Mouse (Mus musculus) brain, embryonic 14.5 days (tissue): ENCODE results near the gene Nphs1.

Experiments
- CTCF ChIP-seq: fragments of 200-500 bp; IDR thresholded peaks from 2 replicates; pipeline ENCODE4 v1.5.1; 2012; ENCODE audit warnings: inconsistent platforms, mild to moderate bottlenecking, moderate library complexity, borderline replicate concordance; ENCODE audit not compliant: insufficient read depth, insufficient read length; ENCODE audit errors: extremely low read depth
- POLR2A ChIP-seq: fragments of 200-500 bp; IDR thresholded peaks from 2 replicates; pipeline ENCODE4 v1.6.1; 2012; ENCODE audit warnings: mild to moderate bottlenecking, inconsistent platforms, borderline replicate concordance; ENCODE audit not compliant: poor library complexity, insufficient read depth, insufficient read length, severe bottlenecking; ENCODE audit errors: extremely low read depth

DNA sequence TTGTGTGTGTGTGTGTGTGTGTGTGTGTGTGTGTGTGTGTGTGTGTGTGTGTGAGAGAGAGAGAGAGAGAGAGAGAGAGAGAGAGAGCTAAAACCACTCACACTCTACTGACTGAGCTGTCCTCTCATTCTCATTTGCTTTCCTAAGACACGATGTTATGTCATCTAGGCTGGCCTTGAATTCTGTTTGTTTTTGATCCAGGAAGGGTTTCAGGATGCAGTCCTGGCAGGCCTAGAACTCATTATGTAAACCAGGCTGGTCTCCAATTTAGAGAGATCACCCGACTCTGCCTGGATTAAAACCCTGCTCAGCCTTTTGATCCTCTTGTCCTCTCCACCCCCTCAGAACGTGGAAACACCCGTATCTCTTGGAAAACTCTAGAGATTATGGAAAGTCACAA, 5.9 kb downstream of the Nphs1 start:
- TF ChIP-seq CTCF: no peak
- no peak for TF ChIP-seq POLR2A
